Mouse (Mus musculus): ENCODE results near the gene Ccn5.

- no peak for TF ChIP-seq POLR2A (IDR thresholded peaks at IDR 0.05; ENCODE audit: insufficient read depth, low read depth, low read length)
- TF ChIP-seq CTCF (IDR thresholded peaks at IDR 0.05) = no peak
Measured at GRCm38 (mm10) chr2:163876830-163877498, 56.3 kb downstream of the Ccn5 start.

Measured in heart, adult 2 months (tissue).